Mouse (Mus musculus) liver, embryonic 11.5 days (tissue): ENCODE measurements at regions not wholly inside any gene's neighbourhood (a gene's known extent, or its start where the extent isn't known, plus 50 kb on each side); places are given as distances from the start of the nearest gene placed in this dataset.

Experiments used
- ATAC-seq: fragments of 200-750 bp; cut with Nextera tagmentation; replicated peaks from 2 replicates; pipeline ENCODE4 v1.8.0; 2017; ENCODE audit warnings: moderate number of reproducible peaks, mild to moderate bottlenecking, moderate TSS enrichment, moderate library complexity; ENCODE audit not compliant: low FRiP score
- DNase-seq: peaks from one replicate; pipeline ENCODE4 v3.0.0-alpha.2; 2017; ENCODE audit warnings: low spot score
- H3K27ac ChIP-seq: fragments of 300-500 bp; sonication (generic); 2 replicates; pipeline ENCODE4 v1.5.1; 2014; ENCODE audit warnings: mild to moderate bottlenecking, low read depth, low read length, control low read depth
- H3K27me3 ChIP-seq: fragments of 300-500 bp; sonication (generic); replicated peaks from 2 replicates; pipeline ENCODE4 v1.6.1; 2014; ENCODE audit warnings: low read length, mixed read lengths; ENCODE audit not compliant: control insufficient read depth, insufficient read depth
- H3K36me3 ChIP-seq: fragments of 300-500 bp; sonication (generic); 2 replicates; pipeline ENCODE4 v1.6.1; 2014; ENCODE audit warnings: mild to moderate bottlenecking, low read length, moderate library complexity, mixed read lengths; ENCODE audit not compliant: control insufficient read depth, insufficient read depth
- H3K4me1 ChIP-seq: fragments of 300-500 bp; sonication (generic); replicated peaks from 2 replicates; pipeline ENCODE4 v1.6.1; 2014; ENCODE audit warnings: low read length, mixed read lengths; ENCODE audit not compliant: control insufficient read depth, insufficient read depth
- H3K4me2 ChIP-seq: fragments of 300-500 bp; sonication (generic); 2 replicates; pipeline ENCODE4 v1.6.1; 2014; ENCODE audit warnings: mild to moderate bottlenecking, control low read depth, moderate library complexity
- H3K4me3 ChIP-seq: fragments of 300-500 bp; sonication (generic); 2 replicates; pipeline ENCODE4 v1.5.1; 2014; ENCODE audit warnings: low read depth, low read length, control low read depth
- H3K9ac ChIP-seq: fragments of 300-500 bp; sonication (generic); 2 replicates; pipeline ENCODE4 v1.6.1; 2014; ENCODE audit warnings: low read depth, low read length, control low read depth
- H3K9me3 ChIP-seq: fragments of 300-500 bp; sonication (generic); 2 replicates; pipeline ENCODE4 v1.6.1; 2016; ENCODE audit warnings: low read length, inconsistent platforms, mixed read lengths; ENCODE audit not compliant: control insufficient read depth
- WGBS: fragments of 180-500 bp; shearing (Covaris S2); extraction: QIAGEN DNeasy Blood & Tissue Kit; methylation state at CpG from one replicate; pipeline ENCODE4 v1.1.7; 2014; 5-methylcytosine and 5-hydroxymethylcytosine counted together

- no peak for DNase-seq
- no peak overlapping the region for H3K4me3 ChIP-seq
- ATAC-seq: no peak
- no peak overlapping the region for H3K27ac ChIP-seq
- no peak overlapping the region for H3K4me2 ChIP-seq
- 88% methylated on average over 10 of the region's 10 CpGs for WGBS
- H3K9ac ChIP-seq: no peak overlapping the region
- H3K36me3 ChIP-seq: no peaks in the 10 kb centered on the region
- peaks cover 12% of the 10 kb centered on the region for H3K4me1 ChIP-seq
- H3K27me3 ChIP-seq: no peaks in the 10 kb centered on the region
- no peaks in the 10 kb centered on the region for H3K9me3 ChIP-seq
Observed at GRCm38 (mm10) chr13:37651221-37651946, 126.8 kb upstream of the Rreb1 start.

GRCm38 (mm10) chr13:37654651-37655050, 123.5 kb upstream of the Rreb1 start:
- H3K4me2 ChIP-seq: no peak overlapping the region
- no peak overlapping the region for H3K9ac ChIP-seq
- DNase-seq (no peak), ATAC-seq (no peak)
- no peak overlapping the region for H3K27ac ChIP-seq
- 62% methylated on average over 5 of the region's 5 CpGs for WGBS
- H3K36me3 ChIP-seq: no peaks in the 10 kb centered on the region
- H3K4me3 ChIP-seq: no peak overlapping the region
- H3K4me1 ChIP-seq: peaks cover 8% of the 10 kb centered on the region
- no peaks in the 10 kb centered on the region for H3K9me3 ChIP-seq
- H3K27me3 ChIP-seq: no peaks in the 10 kb centered on the region

GRCm38 (mm10) chr13:37657248-37657647, 121.0 kb upstream of the Rreb1 start:
- Histone ChIP-seq H3K4me1 (no peaks in the 10 kb centered on the region), H3K4me2 (no peak overlapping the region), H3K27me3 (no peaks in the 10 kb centered on the region), H3K4me3 (no peak overlapping the region), H3K36me3 (no peaks in the 10 kb centered on the region), H3K9ac (no peak overlapping the region), H3K27ac (no peak overlapping the region), H3K9me3 (no peaks in the 10 kb centered on the region)
- no peak for ATAC-seq
- DNase-seq: no peak
- 62% methylated on average over 16 of the region's 16 CpGs for WGBS

DNA sequence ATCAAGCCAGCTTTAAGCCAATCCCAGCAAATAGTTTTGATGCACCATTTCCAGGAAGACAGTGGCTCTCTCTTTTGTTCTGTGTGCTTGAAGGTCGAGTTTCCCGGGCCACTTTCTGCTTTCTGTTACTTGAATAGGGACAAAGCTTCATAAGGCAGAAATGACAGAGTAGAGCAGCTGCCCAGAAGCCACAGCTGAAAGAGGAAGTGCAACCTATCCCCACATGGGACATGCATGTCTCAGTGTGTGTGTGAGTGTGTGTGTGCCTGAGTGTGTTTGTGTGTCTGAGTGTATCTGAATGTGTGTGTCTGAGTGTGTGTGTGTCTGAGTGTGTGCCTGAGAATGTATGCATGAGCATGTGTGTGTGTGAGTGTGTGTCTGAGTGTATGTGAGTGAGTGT, 120.2 kb upstream of the Rreb1 start:
- Histone ChIP-seq H3K9ac (no peak overlapping the region), H3K27ac (no peak overlapping the region), H3K27me3 (no peaks in the 10 kb centered on the region), H3K4me2 (no peak overlapping the region), H3K4me3 (no peak overlapping the region), H3K4me1 (no peaks in the 10 kb centered on the region), H3K36me3 (no peaks in the 10 kb centered on the region), H3K9me3 (no peaks in the 10 kb centered on the region)
- WGBS: 37% methylated on average over 2 of the region's 2 CpGs
- DNase-seq (no peak), ATAC-seq (no peak)

DNA sequence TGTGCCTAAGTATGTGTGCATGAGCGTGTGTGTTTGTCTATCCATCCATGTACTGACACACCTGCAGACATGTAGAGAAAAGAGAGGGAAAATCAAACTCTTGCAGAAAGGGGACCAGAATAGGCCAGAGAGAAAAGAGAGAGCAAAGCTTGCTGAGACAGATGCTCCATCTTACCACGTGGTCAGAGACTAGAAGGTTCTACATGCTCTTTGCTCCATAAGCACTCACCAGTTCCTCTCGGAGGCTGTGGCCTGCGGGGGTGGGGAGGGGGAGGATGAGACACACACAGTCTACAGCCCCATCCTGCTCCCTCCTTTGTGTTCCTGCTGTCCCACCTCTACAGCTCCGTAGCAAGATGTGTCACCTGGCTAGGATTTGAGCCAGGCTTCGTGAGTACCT, 119.7 kb upstream of the Rreb1 start:
- H3K4me2 ChIP-seq: no peak overlapping the region

DNA sequence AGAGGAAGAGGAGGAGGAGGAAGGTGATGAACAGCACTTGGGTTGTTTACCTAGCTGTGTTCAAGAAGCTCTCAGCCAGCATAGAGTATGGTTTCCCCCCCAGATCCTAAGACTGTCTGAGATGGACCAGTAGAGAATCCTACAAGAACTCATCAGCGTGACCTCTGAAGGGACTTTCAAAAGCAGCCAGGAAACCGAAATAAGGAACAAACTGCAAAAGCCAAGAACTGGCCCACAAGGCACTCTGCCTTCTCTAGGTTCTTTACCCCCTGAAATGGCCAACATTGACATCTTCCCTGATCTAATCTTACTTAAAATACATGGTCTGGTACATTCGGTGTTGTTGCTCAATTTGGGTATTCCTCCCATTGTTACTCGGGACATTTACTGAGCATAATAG, 118.1 kb upstream of the Rreb1 start:
- WGBS: 61% methylated on average over 4 of the region's 4 CpGs
- no peak for ATAC-seq

More for the DNA sequence above, 119.7 kb upstream of the Rreb1 start:
- no peaks in the 10 kb centered on the region for H3K27me3 ChIP-seq
- no peak overlapping the region for H3K27ac ChIP-seq
- H3K4me1 ChIP-seq: no peaks in the 10 kb centered on the region
- ATAC-seq: no peak
- H3K9me3 ChIP-seq: no peaks in the 10 kb centered on the region
- no peaks in the 10 kb centered on the region for H3K36me3 ChIP-seq
- no peak for DNase-seq
- H3K9ac ChIP-seq: no peak overlapping the region
- H3K4me3 ChIP-seq: no peak overlapping the region
- whole genome bisulfite sequencing: 61% methylated on average over 6 of the region's 6 CpGs

DNA sequence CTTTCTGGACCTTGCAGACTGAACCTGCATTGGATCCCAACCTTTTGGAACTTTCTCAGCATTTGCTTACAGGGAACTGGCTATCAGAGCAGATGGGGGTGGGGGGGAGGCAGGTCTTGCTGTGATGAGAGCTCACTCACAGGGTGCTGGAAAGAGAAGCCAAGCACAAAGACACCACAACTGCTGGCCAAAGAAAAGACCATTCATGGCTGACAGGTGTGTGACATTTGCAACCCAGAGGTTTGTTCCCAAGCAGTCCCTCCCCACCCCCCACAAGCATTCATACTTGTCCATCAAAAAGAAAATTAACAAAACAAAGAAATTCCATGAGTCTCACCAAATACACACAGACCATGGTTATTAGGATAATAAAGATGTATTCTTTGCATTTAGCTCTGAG, 117.5 kb upstream of the Rreb1 start:
- ATAC-seq (no peak), DNase-seq (no peak)
- H3K4me3 ChIP-seq: no peak overlapping the region
- H3K36me3 ChIP-seq: no peaks in the 10 kb centered on the region
- no peaks in the 10 kb centered on the region for H3K27me3 ChIP-seq
- H3K4me2 ChIP-seq: no peak overlapping the region
- H3K4me1 ChIP-seq: peaks cover 3% of the 10 kb centered on the region; the same call in 1 of the 2 replicates
- H3K27ac ChIP-seq: no peak overlapping the region
- no peaks in the 10 kb centered on the region for H3K9me3 ChIP-seq
- no peak overlapping the region for H3K9ac ChIP-seq

More for the DNA sequence above, 118.1 kb upstream of the Rreb1 start:
- Histone ChIP-seq H3K36me3 (no peaks in the 10 kb centered on the region), H3K4me1 (no peaks in the 10 kb centered on the region), H3K9me3 (no peaks in the 10 kb centered on the region), H3K4me3 (no peak overlapping the region), H3K27ac (no peak overlapping the region), H3K4me2 (no peak overlapping the region), H3K27me3 (no peaks in the 10 kb centered on the region), H3K9ac (no peak overlapping the region)
- DNase-seq: no peak

DNA sequence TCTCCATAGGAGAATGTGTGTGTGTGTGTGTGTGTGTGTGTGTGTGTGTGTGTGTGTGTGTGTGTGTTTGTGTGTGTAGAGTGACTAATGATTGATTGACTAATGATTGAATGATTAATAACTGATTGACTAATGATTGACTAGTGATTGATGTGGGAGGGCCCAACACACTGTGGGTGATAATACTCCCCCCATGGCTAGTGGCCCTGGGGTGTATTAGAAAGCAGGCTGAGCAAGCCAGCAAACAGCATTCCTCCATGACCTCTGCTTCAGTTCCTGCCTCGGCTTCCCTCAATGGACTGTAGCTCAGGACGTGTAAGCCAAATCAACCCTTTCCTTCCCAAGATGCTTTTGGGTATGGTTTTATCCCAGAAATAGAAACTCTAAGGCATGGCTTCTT, 114.1 kb upstream of the Rreb1 start:
- DNase-seq: no peak
- WGBS: 74% methylated on average over 2 of the region's 2 CpGs

DNA sequence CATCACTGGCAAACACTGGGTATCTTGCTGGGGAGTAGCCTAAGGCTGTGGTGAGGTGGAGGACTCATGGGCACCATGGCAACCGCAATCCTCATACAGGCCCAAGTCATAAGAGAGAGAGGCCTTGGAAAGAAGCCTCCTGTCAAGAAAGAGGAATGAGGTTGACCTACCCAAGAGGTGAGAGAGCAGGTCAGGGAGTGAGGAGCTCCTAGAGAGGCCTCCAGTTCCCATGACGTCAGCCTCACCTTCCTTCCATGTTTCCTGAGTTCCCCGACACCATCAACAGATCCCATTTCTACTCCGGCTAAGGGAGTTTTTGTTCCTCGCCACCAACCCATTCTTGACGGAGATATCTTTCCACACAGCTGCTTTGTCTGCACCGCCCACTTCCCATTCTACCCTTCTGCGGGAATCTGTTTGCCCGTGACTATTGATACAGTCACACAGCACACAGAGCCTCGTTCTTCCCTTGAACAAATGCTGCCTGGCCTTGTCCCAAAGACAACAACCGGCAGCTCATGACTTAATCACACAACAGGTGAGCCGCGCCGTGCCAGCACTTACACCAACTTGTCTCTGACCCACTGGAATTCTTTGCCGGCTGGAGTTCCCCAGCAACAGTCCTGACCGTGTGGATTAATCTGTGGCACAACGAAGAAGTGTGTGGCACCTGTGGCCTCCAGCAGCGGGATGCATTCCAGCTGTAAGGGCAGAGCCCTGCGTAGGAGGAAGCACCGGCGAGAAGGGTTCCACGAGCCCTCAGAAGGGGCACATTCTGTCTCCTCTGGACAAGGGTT, 111.8 kb upstream of the Rreb1 start:
- no peak overlapping the region for H3K9ac ChIP-seq
- ATAC-seq (peak; percentile 51; the same call in 1 of the 2 replicates), DNase-seq (no peak)
- H3K27me3 ChIP-seq: no peaks in the 10 kb centered on the region
- no peak overlapping the region; the same call in 1 of the 2 replicates for H3K27ac ChIP-seq
- no peaks in the 10 kb centered on the region for H3K9me3 ChIP-seq
- 35% methylated on average over 22 of the region's 22 CpGs for WGBS
- H3K4me2 ChIP-seq: peak overlapping the region; percentile 43
- peaks cover 15% of the 10 kb centered on the region for H3K4me1 ChIP-seq
- no peaks in the 10 kb centered on the region for H3K36me3 ChIP-seq
- no peak overlapping the region for H3K4me3 ChIP-seq

More for the DNA sequence above, 114.1 kb upstream of the Rreb1 start:
- Histone ChIP-seq H3K27me3 (no peaks in the 10 kb centered on the region), H3K9me3 (no peaks in the 10 kb centered on the region), H3K9ac (no peak overlapping the region), H3K4me3 (no peak overlapping the region), H3K4me1 (peaks cover 15% of the 10 kb centered on the region), H3K27ac (no peak overlapping the region), H3K36me3 (no peaks in the 10 kb centered on the region), H3K4me2 (no peak overlapping the region)
- ATAC-seq: no peak
